Mouse (Mus musculus) cerebellum, postnatal 10 days (tissue): Measurements from ENCODE around the gene Vmn1r200.
"Not testable (repeated sequence)": the region's sequence is repeated elsewhere in the genome, so short reads cannot be mapped to it uniquely, and the experiment has no call there.

Source experiments
- DNase-seq, 2 experiments: peaks; one replicate each; pipeline ENCODE4 v3.0.0; 2021; ENCODE audit warnings: mixed read lengths in 2 of 2

Vmn1r200 gene

DNA sequence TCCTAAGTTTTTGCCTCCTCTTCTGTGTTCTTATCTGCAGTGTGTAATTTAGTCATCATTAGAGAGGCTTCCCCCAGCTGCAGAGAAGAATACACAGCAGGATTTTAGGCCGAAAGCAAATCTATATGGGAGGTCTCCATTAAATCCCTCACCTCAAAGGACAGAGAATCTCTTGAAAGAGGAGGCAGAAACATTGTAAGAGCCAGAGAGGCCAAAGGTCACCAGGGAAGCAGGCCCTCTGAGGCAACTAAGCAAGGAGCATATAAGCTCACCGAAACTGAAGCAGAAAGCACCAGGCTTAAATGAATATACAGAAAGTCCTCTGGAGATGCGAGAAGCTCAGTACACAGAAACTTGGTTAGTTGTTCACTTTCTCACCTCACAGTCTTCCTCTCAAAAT, at the start of gene Vmn1r200:
Gene Vmn1r200, plus strand, starts transcription at position 301 of the 400 bp plus-strand sequence.
- no peak for DNase-seq

DNA sequence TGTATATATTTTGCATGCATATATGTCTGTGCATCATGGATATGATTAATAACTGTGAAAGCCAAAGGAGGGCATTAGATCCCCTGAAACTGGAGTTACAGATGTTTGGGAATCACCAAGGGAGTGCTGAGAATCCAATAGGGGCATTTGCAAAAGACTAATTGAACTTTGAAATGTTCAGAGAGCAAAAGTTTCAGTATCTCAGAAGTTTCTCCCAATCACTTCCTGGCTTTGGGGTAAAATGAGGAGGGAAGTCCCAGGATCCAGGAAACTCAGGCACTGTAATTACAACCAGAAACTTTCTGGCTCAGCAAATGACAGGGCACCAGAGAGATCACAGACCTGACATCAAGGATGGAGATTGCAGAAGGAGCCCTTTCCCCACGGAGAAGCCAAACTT, 40.1 kb upstream of the Vmn1r200 start, which contains the start of gene Vmn1r198:
Gene Vmn1r198, plus strand, starts transcription at position 301 of the 400 bp plus-strand sequence.
- no peak for DNase-seq

DNA sequence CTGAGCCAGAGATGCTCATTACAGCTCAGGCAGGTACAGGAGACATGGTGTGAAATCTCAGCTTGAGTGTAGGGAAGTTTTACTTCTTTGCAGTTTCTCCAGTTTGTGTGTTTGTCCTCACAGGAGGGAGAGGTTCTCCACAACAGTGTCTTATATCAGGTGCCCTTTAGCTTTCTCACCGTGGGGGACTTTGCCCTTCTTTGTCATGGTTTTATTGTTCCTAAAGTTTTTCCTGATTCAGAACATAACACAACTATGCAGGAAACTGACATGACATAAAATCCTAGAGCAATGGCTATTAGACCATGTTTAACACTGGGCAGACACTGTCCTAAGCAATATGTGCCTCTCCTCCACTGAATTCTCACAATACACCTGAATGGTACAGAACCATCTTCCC, 39.4 kb upstream of the Vmn1r200 start:
- DNase-seq, result no peak

DNA sequence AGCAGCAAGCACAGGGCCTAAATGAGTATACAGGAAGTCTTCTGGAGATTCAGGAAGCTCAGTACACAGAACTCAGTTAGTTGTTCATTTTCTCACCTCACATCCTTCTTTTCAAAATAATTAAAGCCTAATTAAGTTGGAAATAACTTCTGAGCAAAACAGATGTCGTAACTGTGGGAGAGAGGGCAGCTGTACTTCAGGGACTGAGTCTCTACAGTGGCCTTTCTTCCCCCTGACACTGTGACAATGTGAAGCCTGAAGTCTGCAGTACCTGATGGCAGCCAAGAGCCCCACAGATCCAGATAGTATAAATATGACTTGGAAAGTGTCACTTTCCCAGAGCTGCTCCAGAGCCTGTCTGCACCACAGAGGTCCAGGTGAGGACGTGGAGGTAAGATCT, 10.7 kb upstream of the Vmn1r200 start, which contains the start of gene Vmn1r199:
Gene Vmn1r199, plus strand, starts transcription at position 301 of the 400 bp plus-strand sequence.
- no peak for DNase-seq

DNA sequence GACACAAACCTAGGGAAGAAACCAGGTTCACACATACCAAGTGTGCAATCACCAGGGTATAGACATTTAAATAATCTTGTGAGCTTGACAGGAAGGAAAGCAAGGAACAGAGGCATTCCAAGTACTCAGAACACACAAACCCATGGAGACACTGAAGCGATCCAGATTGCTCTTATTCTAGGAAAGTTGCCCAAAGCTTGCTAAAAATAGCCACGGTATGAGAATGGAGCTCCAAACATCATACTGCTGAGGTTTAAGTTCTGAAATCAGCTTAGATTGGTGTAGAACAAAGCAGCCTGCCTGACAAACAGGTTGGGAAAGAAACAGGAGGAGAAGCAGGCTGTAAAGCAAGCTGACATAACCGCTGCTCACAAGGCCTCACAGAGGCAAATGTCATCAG, 9.0 kb upstream of the Vmn1r200 start:
- not testable (repeated sequence) for DNase-seq

DNA sequence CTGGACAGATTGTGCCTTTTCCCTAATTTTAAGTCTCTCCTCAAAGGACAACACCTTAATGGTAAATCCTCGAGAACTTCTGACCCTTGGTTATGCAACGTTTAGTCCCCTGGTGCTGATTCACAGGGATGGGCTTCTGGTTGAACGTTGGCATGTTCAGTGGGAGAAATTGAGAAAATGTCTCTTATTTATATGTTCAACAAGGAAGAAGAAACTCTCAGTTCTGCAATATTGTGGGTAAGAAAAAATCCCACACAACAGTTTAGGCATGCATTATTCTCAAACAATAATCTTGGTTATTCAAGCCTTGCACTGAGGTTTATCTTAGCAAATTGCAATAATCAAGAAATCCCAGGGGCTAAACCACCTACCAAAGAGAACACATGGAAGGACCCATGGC, 6.8 kb upstream of the Vmn1r200 start:
- DNase-seq, result no peak

DNA sequence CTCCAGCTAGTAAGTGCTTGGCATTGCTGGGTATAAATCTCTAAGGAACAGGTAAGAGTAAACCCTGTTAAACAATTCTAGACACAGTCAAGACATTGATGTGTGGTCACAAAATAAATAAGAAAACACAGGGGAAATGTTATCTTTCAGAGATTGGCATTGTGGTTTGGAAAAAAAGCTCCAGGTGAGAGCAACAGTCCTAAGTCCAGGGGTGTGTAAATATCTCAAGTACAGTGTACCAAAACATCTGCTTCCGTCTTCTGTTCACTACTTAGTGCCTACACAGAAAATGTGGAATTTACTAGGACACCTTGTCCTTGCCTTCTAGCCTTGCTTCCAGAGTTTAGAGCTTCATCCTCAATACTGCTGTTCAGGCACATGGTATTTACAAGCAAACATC, 3.1 kb upstream of the Vmn1r200 start:
- no peak for DNase-seq

DNA sequence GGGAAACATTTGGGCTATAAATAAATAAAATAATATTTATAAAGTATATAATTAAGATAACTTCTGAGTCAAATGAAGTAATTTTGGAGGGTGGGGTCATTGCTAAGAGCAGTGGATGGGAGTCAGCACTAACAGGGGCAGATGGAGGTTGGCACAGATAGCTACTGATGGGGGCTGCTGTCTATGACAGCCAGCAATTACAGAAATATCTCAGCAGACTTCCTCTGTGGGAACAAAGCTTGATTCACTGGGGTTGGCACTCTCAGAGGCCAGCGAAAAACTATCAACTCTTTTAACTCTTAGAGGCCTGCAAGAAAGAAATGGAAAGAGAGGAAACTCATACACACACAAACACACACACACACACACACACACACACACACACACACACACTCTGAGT, 12.8 kb downstream of the Vmn1r200 start:
- no peak for DNase-seq
